Mouse (Mus musculus) adrenal gland, postnatal 14 days (tissue): Measurements from ENCODE around the gene Doc2a. TPM values are rescaled to one million over a fixed set of nuclear protein-coding genes. Genes with fewer than 3 reads are reported as not detected.

Experiments
- DNase-seq: peaks from one replicate; pipeline ENCODE4 v3.0.0; 2021; ENCODE audit warnings: mixed read lengths
- long read RNA-seq, 2 experiments: library from polyadenylated mRNA; stranded (forward); transcript quantifications; one replicate each; pipeline ENCODE4 v2.0.0; 2021
- total RNA-seq: library from RNA; stranded (reverse); gene quantifications from 2 replicates; pipeline ENCODE4 v1.2.3, GENCODE M21; 2021

The Doc2a gene
- total RNA-seq: 0.63 and 0.64 TPM in 2 replicates
- long read RNA-seq, experiment 1, partial matches to known transcripts: 1 of 2 reads
- long read RNA-seq, experiment 1, other reads (novel, unspliced or antisense): 1 of 2 reads
- long read RNA-seq, experiment 2, partial matches to known transcripts: 2 of 2 reads
- long read RNA-seq, experiment 2, other reads (novel, unspliced or antisense): 0 of 2 reads

DNA sequence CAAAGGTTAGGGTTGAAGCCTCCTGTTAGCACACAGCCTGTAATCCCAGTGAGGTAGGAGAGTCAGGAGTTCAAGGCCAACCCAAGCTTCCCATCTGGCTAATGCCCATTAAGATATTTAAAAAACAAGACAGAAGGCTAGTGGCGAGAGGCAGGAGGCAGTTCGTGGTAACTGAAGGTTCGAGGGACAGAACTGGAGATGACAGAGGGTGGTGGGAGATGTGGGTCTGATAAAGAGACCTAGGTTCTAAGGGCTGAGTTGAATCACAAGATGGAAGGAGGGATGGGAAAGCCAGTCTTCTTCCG, at the start of gene Doc2a:
Gene Doc2a (plus strand): TSS at position 301 of the 305 bp plus-strand sequence.
- no peak for DNase-seq

DNA sequence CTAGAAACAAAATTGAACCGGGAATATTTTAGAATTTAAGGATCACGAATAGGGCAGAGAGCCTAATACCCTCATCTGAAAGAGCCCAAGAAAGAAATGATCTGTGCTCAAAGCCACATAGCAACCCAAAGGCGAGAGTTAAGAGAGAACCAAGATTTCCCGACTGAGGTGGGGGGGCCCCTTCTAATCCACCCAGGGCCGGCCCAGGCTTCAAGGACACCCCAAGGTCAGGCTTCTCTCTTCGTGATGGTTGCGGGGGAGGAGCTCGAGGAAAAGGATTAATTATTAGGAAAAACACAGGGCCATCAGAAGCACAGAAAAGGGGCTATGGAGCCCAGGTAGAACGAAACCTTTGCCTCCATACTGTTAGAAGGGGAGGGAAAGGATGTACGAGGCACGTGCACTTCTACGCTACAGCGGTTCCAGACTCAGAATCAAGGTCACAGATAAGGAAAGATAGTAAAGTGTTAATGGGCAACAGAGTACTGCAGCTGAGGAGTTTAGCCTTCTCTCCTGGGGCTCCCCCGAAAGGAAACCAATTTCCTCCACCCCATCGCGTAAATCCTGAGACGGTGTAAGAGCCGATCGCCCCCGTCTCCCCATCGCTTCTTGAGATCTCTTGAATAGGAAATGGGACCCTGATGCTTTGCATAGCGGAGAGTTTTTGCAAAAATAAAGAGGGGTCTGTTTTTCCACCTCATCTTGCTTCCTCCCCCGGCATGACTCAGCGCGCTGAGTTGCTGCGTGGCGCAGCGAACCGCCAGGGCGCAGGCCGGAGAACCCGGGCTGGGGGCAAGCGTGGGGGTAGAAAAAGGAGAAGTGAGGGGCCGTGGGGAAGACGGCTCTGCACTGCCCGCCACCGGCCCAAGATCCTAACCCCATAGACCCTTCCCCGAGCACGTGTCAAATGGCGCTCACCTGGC, 48.8 kb upstream of the Doc2a start:
- DNase-seq: peak; percentile 77

DNA sequence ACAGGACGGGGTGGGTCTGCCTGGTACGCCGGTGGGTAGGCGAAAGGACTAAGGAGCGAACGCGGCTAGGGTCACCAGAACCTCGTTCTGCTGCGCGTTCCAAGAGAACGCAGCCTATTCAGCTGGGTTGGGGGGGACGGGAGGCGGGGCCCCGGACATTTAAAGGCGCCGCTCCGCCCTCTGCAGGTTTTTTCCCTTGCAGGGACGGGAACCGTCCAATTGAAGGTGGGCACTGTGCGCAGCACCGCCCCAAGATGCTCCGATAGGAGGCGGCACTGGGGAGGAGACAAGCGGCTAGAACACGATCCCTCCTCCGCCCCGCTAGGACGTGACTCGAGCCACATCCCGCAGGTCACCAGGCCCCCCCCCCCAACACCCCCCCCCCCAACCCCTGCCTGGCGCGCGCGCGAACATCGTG, 48.2 kb upstream of the Doc2a start:
- peak; percentile 98 for DNase-seq

DNA sequence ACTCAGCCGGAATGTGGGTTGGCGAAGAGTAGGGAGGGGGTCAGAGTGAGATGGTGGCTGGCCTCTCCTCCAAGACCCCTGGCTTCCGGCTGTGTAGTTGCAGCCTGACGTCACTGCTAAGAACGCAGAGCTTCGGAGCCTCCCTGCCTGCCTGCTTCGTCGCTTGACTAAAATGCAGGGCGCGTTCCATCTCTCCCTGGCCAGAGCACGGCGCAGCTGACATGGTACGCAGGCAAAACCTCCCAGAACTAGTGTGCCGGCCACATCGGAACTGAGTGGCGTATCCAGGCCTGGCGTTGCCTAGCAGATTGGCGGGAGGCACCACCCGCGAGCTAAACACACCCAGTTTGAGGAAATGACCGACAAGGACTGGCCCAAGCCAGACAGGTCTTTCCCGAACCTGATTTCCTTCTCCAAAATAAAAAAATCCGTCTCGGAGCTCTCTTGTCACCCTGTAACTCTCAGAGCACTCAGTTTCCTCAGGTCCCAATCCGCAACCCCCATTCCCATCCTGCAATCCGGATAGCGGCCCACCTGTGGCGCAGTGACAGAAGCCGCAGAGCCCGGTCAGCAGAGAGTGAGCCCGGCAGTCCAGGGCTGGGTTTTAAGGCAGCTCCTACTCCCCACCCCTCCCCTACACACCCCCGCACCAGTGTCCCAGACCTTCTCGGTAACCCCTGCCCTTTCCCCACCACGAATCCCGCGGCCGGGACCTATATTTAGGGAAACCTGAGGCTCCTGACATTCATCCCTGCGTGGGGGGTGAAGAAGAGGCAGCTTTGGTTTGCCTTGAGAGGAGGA, 47.5 kb upstream of the Doc2a start:
- DNase-seq: peak; percentile 52

DNA sequence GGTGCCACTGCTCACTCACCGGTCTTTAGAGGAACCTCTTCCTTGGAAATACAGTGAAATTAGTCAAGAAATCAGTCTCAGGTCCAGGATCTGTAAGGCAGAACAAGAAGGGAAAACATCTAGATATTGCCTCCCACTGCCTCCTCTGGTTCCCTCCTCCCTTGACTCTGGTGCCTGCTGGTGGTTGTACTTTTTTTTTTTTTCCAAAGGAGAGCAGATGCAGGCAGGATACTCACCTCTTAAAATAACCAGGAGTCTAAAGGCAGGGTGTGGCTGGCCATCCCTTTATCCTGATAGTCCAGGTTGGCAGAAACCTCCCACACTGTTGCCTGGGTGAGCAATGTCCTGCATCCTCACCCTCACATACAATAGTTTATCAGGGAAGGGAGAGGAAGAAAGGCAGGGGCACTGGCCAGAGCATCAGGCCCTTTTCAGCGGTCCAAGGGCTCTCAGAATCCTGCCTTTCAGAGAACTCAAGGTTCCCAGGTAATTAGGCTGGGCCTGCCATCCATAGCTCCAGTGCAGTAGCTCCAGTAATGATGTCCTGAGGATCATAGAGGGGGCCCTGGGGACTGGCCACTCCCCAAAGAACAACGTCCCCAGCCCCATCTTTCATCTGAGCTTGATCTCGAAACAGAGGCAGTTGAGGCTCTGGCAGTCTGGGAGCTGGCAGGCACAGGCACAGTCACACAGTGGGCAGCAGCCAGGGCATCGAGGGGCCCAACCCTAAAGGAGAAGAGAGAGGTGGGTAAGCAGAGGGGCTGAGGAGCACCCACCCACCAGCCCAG, 46.8 kb upstream of the Doc2a start:
- DNase-seq: no peak

DNA sequence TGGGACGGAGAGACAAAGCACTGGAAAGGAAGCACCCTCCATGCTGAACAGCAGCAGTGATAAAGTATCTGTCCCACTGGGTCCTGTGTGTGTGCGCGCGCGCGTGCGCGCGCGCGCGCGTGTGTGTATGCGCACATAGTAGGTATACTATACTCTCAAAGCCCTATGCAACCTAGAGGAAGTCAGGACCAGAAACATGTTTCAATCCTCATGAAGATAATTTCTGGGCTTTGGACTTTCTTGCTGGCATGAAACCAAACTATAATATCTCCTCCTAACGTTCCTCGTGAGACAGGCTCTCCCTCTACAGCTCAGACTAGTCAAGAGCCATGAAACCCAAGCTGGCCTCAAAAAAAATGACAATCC, 46.2 kb upstream of the Doc2a start:
- no peak for DNase-seq

DNA sequence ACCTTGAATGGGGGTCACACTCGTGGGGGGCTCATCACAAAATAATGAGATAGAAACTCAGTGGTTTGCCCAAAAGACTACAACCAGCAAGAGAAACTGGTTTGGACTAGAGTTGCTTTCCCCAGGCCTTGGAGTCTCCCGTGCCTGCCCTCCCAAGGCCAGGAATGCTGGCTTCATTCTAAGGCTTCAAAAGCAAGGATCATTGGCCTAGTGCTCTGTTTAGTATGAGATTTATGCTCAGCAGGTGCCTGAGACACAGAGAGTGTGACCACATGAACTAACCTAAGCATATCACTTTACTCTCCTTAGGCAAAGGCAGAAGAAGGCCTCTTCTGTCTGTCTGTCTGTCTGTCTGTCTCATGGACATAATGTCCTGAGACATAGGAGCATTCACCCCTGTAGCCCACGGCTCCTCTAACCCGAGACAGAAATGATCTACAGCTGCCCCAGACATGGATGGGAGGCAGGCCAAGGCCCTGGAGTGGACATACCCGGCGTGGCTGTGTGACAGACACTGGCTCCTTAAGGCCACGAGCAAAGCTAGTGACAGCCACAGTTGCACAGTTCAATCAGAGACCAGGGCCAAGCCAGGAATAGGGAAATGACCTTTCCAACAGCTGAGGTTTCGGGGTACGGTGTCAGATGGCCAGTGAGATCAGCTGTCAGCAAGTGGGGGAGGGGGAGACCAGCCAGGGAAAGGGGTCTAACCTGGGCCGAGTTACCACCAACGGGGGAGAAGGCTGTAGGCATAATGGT, 44.9 kb upstream of the Doc2a start:
- peak; percentile 69 for DNase-seq

DNA sequence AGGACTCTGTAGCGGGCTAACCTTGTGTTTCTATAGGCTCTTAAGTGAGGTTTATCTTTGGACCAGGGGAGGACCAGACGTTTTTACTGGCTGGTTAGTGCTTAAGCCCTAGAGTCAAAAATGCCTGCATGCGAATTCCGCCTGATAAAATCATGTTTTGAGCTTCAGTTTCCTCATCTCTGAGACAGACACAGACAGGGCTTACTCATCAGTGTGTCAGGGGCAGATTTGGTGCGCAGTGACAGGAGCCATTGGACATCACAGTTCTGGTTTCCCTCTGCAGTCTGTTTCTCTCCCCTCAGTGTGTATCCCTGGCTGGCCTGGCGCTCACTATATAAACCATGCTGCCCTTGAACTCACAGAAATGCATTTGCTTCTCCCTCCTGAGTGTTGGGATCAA, 44.0 kb upstream of the Doc2a start:
- peak; percentile 43 for DNase-seq

DNA sequence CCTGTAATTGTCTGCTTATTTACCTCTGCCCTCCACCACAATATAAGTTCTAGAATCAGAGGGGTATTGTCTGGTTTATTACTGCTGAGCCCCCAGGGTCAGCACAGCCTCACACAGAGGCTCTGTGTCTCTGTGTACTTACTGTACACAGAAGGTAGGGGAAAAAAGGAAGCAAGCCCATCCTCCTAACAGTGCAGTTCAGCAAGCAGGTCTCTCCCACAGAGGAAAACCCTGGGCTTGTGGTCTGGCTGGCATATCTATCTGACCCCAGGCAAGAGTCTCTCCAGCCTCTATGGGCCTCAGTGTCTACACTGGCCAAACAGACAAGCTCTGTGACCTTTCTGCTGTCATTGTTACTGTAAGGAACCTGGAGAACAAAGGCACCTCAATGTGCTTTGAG, 43.5 kb upstream of the Doc2a start:
- DNase-seq: no peak

DNA sequence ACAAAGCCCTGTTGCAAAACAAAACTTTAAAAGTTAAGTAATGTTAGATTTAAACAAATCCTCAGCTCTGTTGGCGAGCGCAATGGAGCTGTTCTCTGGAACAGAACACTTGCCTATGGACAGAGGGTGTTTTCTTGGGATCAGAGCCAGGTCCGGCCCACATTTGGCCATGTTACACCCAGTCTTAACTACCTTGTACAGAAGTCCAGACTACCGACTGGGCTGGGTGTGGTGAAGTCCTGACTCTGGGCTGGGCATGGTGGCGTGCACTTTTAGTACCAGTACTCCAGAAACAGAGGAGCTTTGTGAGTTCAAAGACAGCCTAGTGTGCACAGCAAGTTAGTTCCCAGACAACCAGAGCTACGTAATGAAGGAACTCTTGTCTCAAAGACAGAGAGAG, 40.3 kb upstream of the Doc2a start:
- DNase-seq: peak; percentile 50

DNA sequence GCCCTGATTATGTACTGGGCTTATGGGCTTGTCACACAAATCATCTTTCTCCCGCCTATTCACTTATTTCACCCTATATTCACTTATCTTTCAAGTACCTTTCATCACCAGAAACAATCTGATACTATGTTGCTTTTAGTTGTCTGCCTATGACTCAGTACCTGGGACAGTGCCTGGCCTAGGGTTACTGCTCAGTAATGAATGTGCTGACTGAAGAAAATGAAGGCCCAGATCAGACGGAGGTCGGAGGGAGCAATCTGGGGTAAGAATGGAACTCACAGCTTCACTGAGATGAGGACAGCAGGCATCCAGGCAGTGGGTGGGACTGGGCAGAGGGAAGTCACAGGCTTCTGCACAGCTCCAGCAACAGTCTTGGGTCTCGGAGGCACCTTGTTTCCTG, 39.8 kb upstream of the Doc2a start:
- DNase-seq: peak; percentile 52

DNA sequence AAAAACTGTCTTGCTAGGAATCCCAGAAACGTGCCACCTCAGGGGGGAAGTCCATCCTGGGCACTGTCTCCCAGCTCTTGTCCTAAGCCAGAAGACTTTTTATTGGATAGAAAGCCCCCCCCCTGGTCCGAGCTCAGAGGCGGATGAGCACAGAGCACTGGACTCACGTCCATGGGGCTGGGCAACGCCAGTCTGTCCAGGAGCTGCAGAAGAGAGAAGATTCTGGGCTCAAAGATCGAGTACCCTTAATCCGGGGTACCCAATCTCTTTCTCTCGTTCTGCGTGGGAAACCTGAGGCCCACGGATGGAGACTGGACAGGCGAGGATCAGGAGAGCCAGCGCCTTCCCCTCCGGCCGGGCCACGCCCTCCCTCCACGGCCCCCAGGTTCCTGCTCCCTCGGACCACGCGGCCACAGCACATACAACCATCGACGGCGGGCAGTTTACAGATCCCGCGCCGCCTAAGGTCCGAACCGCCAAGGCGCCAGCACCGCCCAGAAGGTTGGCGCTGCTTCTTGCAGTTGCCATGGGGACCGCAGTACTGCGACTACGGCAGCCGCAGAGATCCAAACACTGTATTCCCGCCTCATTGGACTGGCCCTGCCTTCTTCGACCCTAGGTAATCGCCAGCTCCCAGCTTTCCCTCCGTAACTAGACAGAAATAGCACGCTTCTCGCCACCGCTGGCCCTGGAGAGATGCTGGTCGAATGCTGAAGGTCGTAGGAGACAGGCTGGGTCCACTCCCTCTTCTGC, 38.3 kb upstream of the Doc2a start:
- DNase-seq: peak; percentile 94

DNA sequence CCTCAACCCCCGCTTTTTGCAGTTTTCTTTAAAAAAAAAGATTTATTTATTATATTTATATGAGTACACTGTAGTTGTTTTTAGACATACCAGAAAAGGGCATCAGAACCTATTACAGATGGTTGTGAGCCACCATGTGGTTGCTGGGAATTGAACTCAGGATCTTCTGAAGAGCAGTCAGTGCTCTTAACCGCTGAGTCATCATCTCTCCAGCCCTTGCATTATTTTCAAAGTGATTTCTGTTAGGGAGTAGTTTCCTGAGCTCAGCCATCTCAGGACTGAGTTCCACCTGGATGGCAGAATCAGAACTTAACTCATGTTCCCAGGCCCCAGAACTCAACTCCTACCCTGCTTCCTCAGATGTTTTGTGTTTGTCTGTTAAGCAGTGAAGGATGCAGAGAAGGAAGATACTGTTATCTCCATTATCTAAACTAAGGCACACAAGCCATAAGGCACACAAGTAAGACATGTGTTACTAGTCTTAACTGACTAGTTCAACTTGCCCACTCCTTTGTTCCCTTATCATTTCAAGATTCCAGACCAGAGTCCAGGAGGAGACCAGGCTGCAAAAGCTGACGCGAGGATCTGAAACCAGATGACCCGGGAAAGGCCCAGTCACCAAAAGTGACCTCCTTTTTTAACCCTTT, 37.4 kb upstream of the Doc2a start:
- no peak for DNase-seq

DNA sequence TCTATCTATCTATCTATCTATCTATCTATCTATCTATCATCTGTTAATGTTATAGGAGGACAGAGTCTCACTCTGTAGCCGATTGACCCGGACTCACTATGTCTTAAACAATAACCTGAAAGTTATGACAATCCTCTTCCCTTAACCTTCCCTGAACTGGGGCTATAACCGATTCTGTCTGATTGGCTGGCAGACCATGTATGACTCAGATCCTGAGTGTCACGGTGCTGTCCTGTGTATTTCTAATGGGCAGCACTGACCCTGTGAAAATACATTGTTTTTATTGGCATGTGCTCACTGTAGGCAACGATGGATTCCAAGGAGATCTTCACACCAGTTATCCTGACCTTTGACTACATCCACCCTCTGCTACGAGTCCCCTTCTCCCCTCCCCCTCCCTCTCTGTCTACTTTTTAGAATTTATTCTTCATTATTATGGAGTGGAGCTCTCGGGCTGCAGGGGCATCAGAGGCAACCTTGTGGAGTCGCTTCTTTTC, 31.4 kb upstream of the Doc2a start:
- DNase-seq: peak; percentile 29

DNA sequence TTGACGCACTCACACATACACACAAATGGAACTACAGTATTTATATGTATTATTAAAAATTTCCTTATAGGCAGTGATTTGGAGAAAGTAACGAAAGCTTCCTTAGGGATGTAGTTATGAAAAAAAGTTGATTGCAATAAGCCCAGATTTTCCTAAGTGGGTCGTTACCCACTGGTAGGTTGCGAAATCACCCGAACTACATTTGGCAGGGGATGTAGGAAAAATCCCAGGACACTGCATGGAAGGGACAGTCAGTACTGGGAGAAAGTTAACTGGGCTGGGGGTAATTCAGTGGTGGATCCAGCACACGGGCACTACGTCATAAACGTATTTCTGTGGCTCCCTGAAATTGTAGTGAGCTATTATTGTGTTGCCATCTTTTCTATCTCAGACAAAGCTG, 30.7 kb upstream of the Doc2a start:
- DNase-seq: peak; percentile 58

DNA sequence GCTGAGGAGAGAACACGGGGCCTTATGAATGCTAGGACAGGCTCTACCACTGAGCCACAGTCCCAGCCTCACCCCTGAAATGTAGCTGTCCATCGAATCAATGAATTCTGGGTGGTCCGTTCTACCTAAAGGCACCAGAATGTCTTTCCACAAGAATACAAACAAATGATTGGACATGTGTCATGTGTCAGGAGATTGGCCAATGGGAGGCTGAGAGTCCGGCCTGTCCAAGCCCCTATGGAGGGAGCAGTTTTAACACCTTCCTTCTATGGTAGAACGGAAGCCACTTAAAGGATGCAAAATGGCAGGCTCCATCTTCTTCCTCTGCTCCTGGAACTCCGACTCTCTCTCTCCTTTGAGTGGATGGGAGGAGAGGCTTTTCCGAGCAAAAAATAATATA, 29.6 kb upstream of the Doc2a start:
- no peak for DNase-seq

DNA sequence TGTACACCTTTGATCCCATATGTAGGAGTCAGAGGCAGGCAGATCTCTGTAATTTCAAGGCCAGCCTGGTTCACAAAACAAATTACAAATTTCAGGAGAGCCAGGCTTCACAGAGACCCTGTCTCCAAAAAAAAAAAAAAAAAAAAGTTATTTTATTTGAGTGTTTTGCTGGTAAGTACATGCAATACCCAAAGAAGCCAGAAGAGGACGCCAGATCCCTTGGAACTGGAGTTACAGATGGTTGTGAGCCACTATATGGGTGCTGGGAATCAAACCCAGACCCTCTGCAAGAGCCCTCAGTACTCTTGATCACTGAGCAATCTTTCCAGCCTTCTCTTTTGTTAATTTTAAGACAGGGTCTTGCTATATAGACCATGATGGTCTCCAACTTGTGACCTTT, 28.4 kb upstream of the Doc2a start:
- no peak for DNase-seq

DNA sequence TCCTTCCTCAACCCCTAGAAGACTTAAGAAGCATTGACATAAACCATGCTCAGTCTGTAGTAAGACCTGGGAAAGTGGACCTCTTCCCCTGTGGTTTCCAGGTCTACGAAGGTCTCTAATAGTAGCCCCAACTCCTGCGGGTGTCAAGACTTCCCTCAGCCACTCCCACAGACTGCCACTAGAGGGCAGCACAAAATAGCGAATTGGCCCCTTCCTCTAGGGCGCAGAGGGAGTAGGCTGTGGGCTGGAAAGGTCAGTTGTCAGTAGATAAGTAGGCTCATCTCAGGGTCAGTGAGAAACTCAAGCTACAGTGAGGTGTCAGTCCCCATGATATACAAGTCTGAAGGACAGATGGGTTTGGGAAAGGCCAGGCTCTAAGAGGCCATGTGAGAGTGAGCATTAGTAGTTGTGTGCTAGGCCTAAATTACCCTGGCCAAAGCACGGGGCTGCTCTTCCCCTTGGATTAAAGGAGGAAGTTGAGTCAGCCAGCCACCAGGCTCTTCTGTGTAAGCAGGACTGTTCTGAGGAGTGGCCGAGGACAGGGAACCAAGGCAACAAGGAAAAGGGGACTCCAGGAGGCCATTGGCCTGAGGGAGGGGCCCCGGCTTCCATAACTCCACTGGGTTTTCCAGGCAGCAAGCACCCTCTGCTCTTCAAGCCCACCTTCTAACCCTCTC, 25.2 kb upstream of the Doc2a start:
- DNase-seq: peak; percentile 93

DNA sequence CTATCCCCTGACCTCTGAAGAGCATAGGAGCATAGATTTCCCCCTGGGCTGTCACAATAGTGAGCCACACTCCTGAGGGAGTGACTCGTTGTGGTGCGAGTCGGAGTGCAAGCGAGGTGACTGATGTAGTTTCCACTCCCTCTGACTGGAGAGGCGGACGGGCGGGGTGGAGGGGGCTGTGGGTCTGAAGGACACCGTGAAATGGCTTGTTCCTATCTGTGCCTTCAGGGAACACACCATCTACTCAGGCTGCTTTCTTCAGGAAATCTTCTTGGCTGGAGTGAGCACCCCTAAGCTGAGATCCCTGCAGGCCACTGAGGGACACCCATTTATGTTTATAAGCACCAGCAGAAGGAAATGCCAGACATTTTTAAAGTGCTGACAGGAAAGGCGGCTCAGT, 24.5 kb upstream of the Doc2a start:
- DNase-seq: peak; percentile 82
